ENCODE assay signal across 9 mouse cellular contexts in genomic region chr10:33624131-33624879, GRCm38 (mm10). TPM values are rescaled to one million over a fixed set of nuclear protein-coding genes. Genes with fewer than 3 reads are reported as not detected.
DNase-seq lines count a peak whose midpoint lies in the region; ATAC-seq and TF ChIP-seq lines count a peak whose summit lies in the region.
"Had no signal": no experiment of that assay in that cellular context is flagged by ENCODE, and none has a peak within 500 bp of the region (broad histone marks: within the 10 kb centered on the region; RNA-seq: fewer than 3 reads in every experiment).

Gene Clvs2 (minus strand): TSS chr10:33624769.

- H3K9me3 ChIP-seq in megakaryocyte, embryonic 14.5 days = peaks cover 13% of the 10 kb centered on the region
- H3K9me3 ChIP-seq in midbrain, embryonic 11.5 days (ENCODE audit: control insufficient read depth, low read length) = no peaks in the 10 kb centered on the region

- H3K27me3 ChIP-seq in megakaryocyte, embryonic 14.5 days (replicated peaks) = peaks cover 7% of the 10 kb centered on the region
- H3K27me3 ChIP-seq in midbrain, embryonic 11.5 days (ENCODE audit: control insufficient read depth, insufficient read depth, low read length) = no peaks in the 10 kb centered on the region
- no peaks in the 10 kb centered on the region for H3K27me3 ChIP-seq in testis, adult 2 months (ENCODE audit: control insufficient read depth, insufficient read depth, low read length)

- H3K4me3 ChIP-seq in megakaryocyte, embryonic 14.5 days (replicated peaks) = peak within 1 kb of the TSS; percentile 7
- peak within 1 kb of the TSS; percentile 82 for H3K4me3 ChIP-seq in layer of hippocampus, adult 2 months
- peak within 1 kb of the TSS; percentile 50 for H3K4me3 ChIP-seq in midbrain, embryonic 11.5 days (ENCODE audit: low read depth, low read length)
- peak within 1 kb of the TSS; percentile 7 for H3K4me3 ChIP-seq in testis, adult 2 months (ENCODE audit: control insufficient read depth, low read depth, low read length)
- no peak within 1 kb of the TSS for H3K4me3 ChIP-seq in lung, adult 2 months (replicated peaks; ENCODE audit: extremely low read depth, low read depth, low read length)

- TF ChIP-seq CTCF in layer of hippocampus, adult 2 months (conservative IDR thresholded peaks at IDR 0.05) = peak; percentile 22
- TF ChIP-seq CTCF in testis, adult 2 months (IDR thresholded peaks at IDR 0.05; ENCODE audit: control insufficient read depth, insufficient read depth, insufficient replicate concordance, low read depth, low read length) = no peak
- no peak for TF ChIP-seq CTCF in lung, adult 2 months (IDR thresholded peaks at IDR 0.05; ENCODE audit: insufficient read depth, low read length)

- TF ChIP-seq POLR2A in testis, adult 2 months (IDR thresholded peaks at IDR 0.05; ENCODE audit: control insufficient read depth, low read depth, low read length) = no peak
- TF ChIP-seq POLR2A in lung, adult 2 months (IDR thresholded peaks at IDR 0.05; ENCODE audit: borderline replicate concordance, extremely low read depth, low read depth, low read length) = no peak

- H3K4me1 ChIP-seq in megakaryocyte, embryonic 14.5 days = no peaks in the 10 kb centered on the region
- H3K4me1 ChIP-seq in midbrain, embryonic 11.5 days (ENCODE audit: control insufficient read depth, insufficient read depth, low read length) = 0 out of 2 replicates have a peak, but pooled peaks cover 2% of the 10 kb centered on the region
- peaks cover 9% of the 10 kb centered on the region for H3K4me1 ChIP-seq in testis, adult 2 months (ENCODE audit: control insufficient read depth, insufficient read depth, low read length)
- H3K4me1 ChIP-seq in lung, adult 2 months (ENCODE audit: control insufficient read depth, insufficient read depth, low read length) = no peaks in the 10 kb centered on the region

- no peak for ATAC-seq in megakaryocyte, adult 5-6 weeks (ENCODE audit: poor library complexity, severe bottlenecking)
- peak; percentile 89 for ATAC-seq in midbrain, embryonic 11.5 days (ENCODE audit: low FRiP score)

- H3K4me2 ChIP-seq in midbrain, embryonic 11.5 days = peak within 1 kb of the TSS; percentile 80

- DNase-seq in cerebellum, postnatal 25 days = peak; percentile 34 to 41
- DNase-seq in forelimb bud, embryonic 11.5 days (ENCODE audit: low read depth, low spot score) = peak; percentile 8
- peak; percentile 87 to 91 for DNase-seq in layer of hippocampus, adult 2 months (ENCODE audit: low spot score in 2 of 2)
- peak; percentile 97 for DNase-seq in midbrain, embryonic 11.5 days (ENCODE audit: low spot score, missing footprints)
- no peak for DNase-seq in lung, adult 2 months

- WGBS in midbrain, embryonic 11.5 days = 2% methylated on average over 37 of the region's 37 CpGs
- WGBS in lung, adult 2 months = 6% methylated on average over 37 of the region's 37 CpGs

- peak within 1 kb of the TSS; percentile 99 for H3K27ac ChIP-seq in layer of hippocampus, adult 2 months
- H3K27ac ChIP-seq in midbrain, embryonic 11.5 days (ENCODE audit: low read depth, low read length) = 0 out of 2 replicates have a peak within 1 kb of the TSS, but pooled peaks have one; percentile 22
- no peak within 1 kb of the TSS for H3K27ac ChIP-seq in testis, adult 2 months (ENCODE audit: control insufficient read depth, insufficient read depth, low read depth, low read length)

- H3K36me3 ChIP-seq in megakaryocyte, embryonic 14.5 days (replicated peaks; ENCODE audit: low read length) = no peaks in the 10 kb centered on the region
- H3K36me3 ChIP-seq in midbrain, embryonic 11.5 days (ENCODE audit: control insufficient read depth, insufficient read depth, low read length) = no peaks in the 10 kb centered on the region
- no peaks in the 10 kb centered on the region for H3K36me3 ChIP-seq in testis, adult 2 months (ENCODE audit: control insufficient read depth, insufficient read depth, low read length)

- H3K9ac ChIP-seq in midbrain, embryonic 11.5 days (ENCODE audit: low read length) = peak within 1 kb of the TSS; percentile 73

RNA-seq across cellular contexts. Expression of gene Clvs2, which starts in this region (rescaled TPM):
- not detected in 2 replicates for polyA plus RNA-seq in megakaryocyte, embryonic 14.5 days (2012; ENCODE audit: insufficient read depth, low replicate concordance)
- total RNA-seq in megakaryocyte, adult 5-6 weeks (2015) = not detected in 2 replicates
- total RNA-seq in megakaryocyte, adult 5-6 weeks (2017) = not detected in 2 replicates
- 100 to 1,000 TPM in 1 of 2 experiments, 10 to 100 TPM in 1; 96.7 to 102 TPM for total RNA-seq in layer of hippocampus, adult 2 months (2021)
- 5.6 and 7.7 TPM in 2 replicates for polyA plus RNA-seq in midbrain, embryonic 11.5 days (2014; fragmentation: Nextera tagmentation; extraction: Ambion mirVana)
- 0.21 and 0.38 TPM in 2 replicates for polyA plus RNA-seq in testis, adult 2 months (2012; rRNA removed)
- not detected in 2 replicates for polyA plus RNA-seq in lung, adult 2 months (2012; rRNA removed)
- total RNA-seq: common myeloid progenitor, adult 5-6 weeks had no signal

Comparison
In these comparisons a context has a peak if more than half of its experiments do, and no peak if none do; other contexts are left out.
1. RNA of gene Clvs2 (total RNA-seq): 96.7 to 102 TPM in layer of hippocampus, adult 2 months; not detected in megakaryocyte, adult 5-6 weeks; every median in the first group is over 10 times any median in the second.